8 mouse cellular contexts compared by ENCODE assay signal in the genomic region with DNA sequence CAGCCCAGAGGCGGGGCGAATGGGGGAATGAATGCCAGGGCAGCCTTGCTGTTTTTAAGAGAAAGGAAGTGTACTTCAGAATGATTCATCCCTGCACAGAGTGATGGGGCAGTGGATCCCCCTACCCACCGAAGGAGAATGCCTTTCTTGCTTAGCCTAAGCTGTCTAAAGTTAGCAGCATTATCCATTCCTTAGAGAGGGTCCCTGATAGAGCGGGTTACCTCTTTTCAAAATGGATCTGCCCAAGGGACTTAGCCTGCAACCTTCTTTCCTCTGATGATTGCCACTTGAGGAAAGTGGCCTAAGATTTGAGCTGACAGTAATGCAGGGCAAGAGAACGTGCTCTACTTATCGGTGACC.
DNase-seq lines count a peak whose midpoint lies in the region; ATAC-seq and TF ChIP-seq lines count a peak whose summit lies in the region.

No protein-coding gene starts in this region.

- WGBS in heart, embryonic 10.5 days = 32% methylated on average over 6 of the region's 6 CpGs
- 32% methylated on average over 6 of the region's 6 CpGs for WGBS in lung, embryonic 14.5 days
- WGBS in intestine, embryonic 14.5 days = 36% methylated on average over 6 of the region's 6 CpGs
- WGBS in neural tube, embryonic 13.5 days = 46% methylated on average over 6 of the region's 6 CpGs

- no peak for ATAC-seq in lung, embryonic 14.5 days (ENCODE audit: insufficient read depth)
- no peak for ATAC-seq in intestine, embryonic 14.5 days (replicated peaks; ENCODE audit: low FRiP score, low TSS enrichment, low read depth)
- no peak for ATAC-seq in neural tube, embryonic 13.5 days (ENCODE audit: low read depth)

- TF ChIP-seq CTCF in lung, embryonic 14.5 days (IDR thresholded peaks at IDR 0.05; ENCODE audit: low read depth) = no peak

- peak overlapping the region; percentile 59; the same call in 1 of the 2 replicates for H3K4me2 ChIP-seq in lung, embryonic 14.5 days
- H3K4me2 ChIP-seq in intestine, embryonic 14.5 days (ENCODE audit: low read length) = peak overlapping the region; percentile 22; the same call in 1 of the 2 replicates
- H3K4me2 ChIP-seq in neural tube, embryonic 13.5 days = peak overlapping the region; percentile 56

- H3K27ac ChIP-seq in heart, embryonic 10.5 days = peak overlapping the region; percentile 85; the same call in 1 of the 2 replicates
- H3K27ac ChIP-seq in lung, embryonic 14.5 days (ENCODE audit: low read depth) = no peak overlapping the region
- no peak overlapping the region for H3K27ac ChIP-seq in intestine, embryonic 14.5 days (ENCODE audit: low read depth)
- no peak overlapping the region for H3K27ac ChIP-seq in neural tube, embryonic 13.5 days (replicated peaks)

- no peak overlapping the region for H3K9ac ChIP-seq in lung, embryonic 14.5 days
- no peak overlapping the region for H3K9ac ChIP-seq in intestine, embryonic 14.5 days (ENCODE audit: low read length)
- H3K9ac ChIP-seq in neural tube, embryonic 13.5 days = 0 out of 2 replicates have a peak overlapping the region, but pooled peaks have one; percentile 26

- no peaks in the 10 kb centered on the region for H3K36me3 ChIP-seq in heart, embryonic 10.5 days
- no peaks in the 10 kb centered on the region for H3K36me3 ChIP-seq in lung, embryonic 14.5 days (ENCODE audit: insufficient read depth)
- no peaks in the 10 kb centered on the region for H3K36me3 ChIP-seq in intestine, embryonic 14.5 days (ENCODE audit: control insufficient read depth, insufficient read depth, low read length)
- no peaks in the 10 kb centered on the region for H3K36me3 ChIP-seq in neural tube, embryonic 13.5 days

- H3K27me3 ChIP-seq in heart, embryonic 10.5 days (ENCODE audit: insufficient read depth, poor library complexity, severe bottlenecking) = peaks cover 48% of the 10 kb centered on the region; the same call in 1 of the 2 replicates
- no peaks in the 10 kb centered on the region; the same call in 1 of the 2 replicates for H3K27me3 ChIP-seq in lung, embryonic 14.5 days (ENCODE audit: insufficient read depth, low read length)
- 0 out of 2 replicates have a peak, but pooled peaks cover 6% of the 10 kb centered on the region for H3K27me3 ChIP-seq in intestine, embryonic 14.5 days (replicated peaks; ENCODE audit: control insufficient read depth, insufficient read depth, low read length)
- H3K27me3 ChIP-seq in neural tube, embryonic 13.5 days = peaks cover 68% of the 10 kb centered on the region

- H3K4me1 ChIP-seq in heart, embryonic 10.5 days = peaks cover 25% of the 10 kb centered on the region
- H3K4me1 ChIP-seq in lung, embryonic 14.5 days (ENCODE audit: insufficient read depth) = 0 out of 2 replicates have a peak, but pooled peaks cover 3% of the 10 kb centered on the region
- H3K4me1 ChIP-seq in intestine, embryonic 14.5 days (replicated peaks; ENCODE audit: control insufficient read depth, insufficient read depth, low read length) = 0 out of 2 replicates have a peak, but pooled peaks cover 2% of the 10 kb centered on the region
- H3K4me1 ChIP-seq in neural tube, embryonic 13.5 days (replicated peaks) = no peaks in the 10 kb centered on the region

- H3K9me3 ChIP-seq in heart, embryonic 10.5 days = no peaks in the 10 kb centered on the region
- H3K9me3 ChIP-seq in lung, embryonic 14.5 days (ENCODE audit: low read depth, low read length) = no peaks in the 10 kb centered on the region
- H3K9me3 ChIP-seq in intestine, embryonic 14.5 days (ENCODE audit: control insufficient read depth, low read length) = no peaks in the 10 kb centered on the region
- no peaks in the 10 kb centered on the region for H3K9me3 ChIP-seq in neural tube, embryonic 13.5 days

- intact Hi-C loops in heart, postnatal 10 days (cut with DNase I) = loop anchor here (1.0 to 10.0 kb wide), 2 partner anchors 112 to 230 kb away; partner anchors contain the start of gene Rps4x

- H3K4me3 ChIP-seq in heart, embryonic 10.5 days = no peak overlapping the region; the same call in 1 of the 2 replicates
- H3K4me3 ChIP-seq in lung, embryonic 14.5 days (ENCODE audit: low read depth, low read length) = no peak overlapping the region
- no peak overlapping the region for H3K4me3 ChIP-seq in intestine, embryonic 14.5 days (ENCODE audit: low read depth, low read length)
- peak overlapping the region; percentile 33; the same call in 1 of the 2 replicates for H3K4me3 ChIP-seq in neural tube, embryonic 13.5 days

- DNase-seq in heart, embryonic 10.5 days (ENCODE audit: low spot score) = no peak
- no peak for DNase-seq in heart, postnatal 10 days
- no peak for DNase-seq in lung, embryonic 14.5 days
- DNase-seq in lung, postnatal 14 days = no peak
- no peak for DNase-seq in intestine, embryonic 14.5 days (ENCODE audit: low spot score)
- DNase-seq in right cerebral cortex, postnatal 36 days (ENCODE audit: low spot score in 2 of 2) = no peak
- no peak for DNase-seq in embryo, embryonic 11 days
